Mouse (Mus musculus): ENCODE measurements around the gene Palld.

Palld gene

GRCm38 (mm10) chr8:61902521-61902920 is at the start of gene Palld:
Palld (minus strand) TSS chr8:61902690.
- DNase-seq: no peak

GRCm38 (mm10) chr8:61937576-61937975 is 35.1 kb upstream of the Palld start:
- DNase-seq: no peak

GRCm38 (mm10) chr8:61933243-61933642 is 30.8 kb upstream of the Palld start:
- no peak for DNase-seq

- DNase-seq: peak; percentile 53 to 61
Measured at GRCm38 (mm10) chr8:61927777-61928494, 25.4 kb upstream of the Palld start, which contains the start of gene Ddx60. Ddx60 (plus strand) TSS chr8:61928087.

GRCm38 (mm10) chr8:61924518-61924917 is 22.0 kb upstream of the Palld start:
- no peak for DNase-seq

- DNase-seq: no peak
Measured at GRCm38 (mm10) chr8:61921454-61922054, 19.1 kb upstream of the Palld start.

GRCm38 (mm10) chr8:61920389-61920788 is 17.9 kb upstream of the Palld start:
- no peak for DNase-seq

GRCm38 (mm10) chr8:61919145-61919788 is 16.8 kb upstream of the Palld start:
- DNase-seq: no peak

GRCm38 (mm10) chr8:61917287-61917686 is 14.8 kb upstream of the Palld start:
- no peak for DNase-seq

GRCm38 (mm10) chr8:61913957-61914356 is 11.5 kb upstream of the Palld start:
- no peak for DNase-seq

GRCm38 (mm10) chr8:61912817-61913216 is 10.3 kb upstream of the Palld start:
- DNase-seq: no peak

- DNase-seq: no peak
Measured at GRCm38 (mm10) chr8:61909313-61909712, 6.8 kb upstream of the Palld start.

GRCm38 (mm10) chr8:61908303-61909215 is 6.1 kb upstream of the Palld start:
- peak; percentile 32 to 55 for DNase-seq

GRCm38 (mm10) chr8:61901028-61901717 is 1.3 kb downstream of the Palld start:
- DNase-seq: no peak

GRCm38 (mm10) chr8:61897402-61897801 is 5.1 kb downstream of the Palld start:
- DNase-seq: no peak

GRCm38 (mm10) chr8:61896742-61897141 is 5.7 kb downstream of the Palld start:
- DNase-seq: no peak

GRCm38 (mm10) chr8:61894062-61894461 is 8.4 kb downstream of the Palld start:
- DNase-seq: peak in 1 of 2 experiments; percentile 62

- no peak for DNase-seq
Measured at GRCm38 (mm10) chr8:61877607-61878006, 24.9 kb downstream of the Palld start.

GRCm38 (mm10) chr8:61875290-61875689 is 27.2 kb downstream of the Palld start:
- peak in 1 of 2 experiments; percentile 58 for DNase-seq

- peak in 1 of 2 experiments; percentile 23 for DNase-seq
Measured at GRCm38 (mm10) chr8:61873994-61874393, 28.5 kb downstream of the Palld start.

GRCm38 (mm10) chr8:61868481-61868880 is 34.0 kb downstream of the Palld start:
- no peak for DNase-seq

- DNase-seq: no peak
Measured at GRCm38 (mm10) chr8:61866920-61867319, 35.6 kb downstream of the Palld start.
